Mouse (Mus musculus) neural tube, embryonic 11.5 days (tissue): ENCODE measurements around the gene Tmem120b. TPM values are rescaled to one million over a fixed set of nuclear protein-coding genes. Genes with fewer than 3 reads are reported as not detected.

ENCODE experiments used
- ATAC-seq: fragments of 200-750 bp; cut with Nextera tagmentation; 2 replicates; pipeline ENCODE4 v1.8.0; 2017; ENCODE audit warnings: moderate number of reproducible peaks, mild to moderate bottlenecking, moderate TSS enrichment, moderate library complexity; ENCODE audit not compliant: insufficient read depth, low FRiP score, low TSS enrichment
- DNase-seq: peaks from one replicate; pipeline ENCODE4 v3.0.0-alpha.2; 2015; ENCODE audit warnings: low spot score
- H3K27ac ChIP-seq: fragments of 300-500 bp; sonication (generic); 2 replicates; pipeline ENCODE4 v1.5.1; 2014; ENCODE audit warnings: low read depth, mild to moderate bottlenecking, low read length
- H3K27me3 ChIP-seq: fragments of 300-500 bp; sonication (generic); 2 replicates; pipeline ENCODE4 v1.6.1; 2014; ENCODE audit warnings: mild to moderate bottlenecking, low read length, mixed read lengths; ENCODE audit not compliant: control insufficient read depth, insufficient read depth
- H3K36me3 ChIP-seq: fragments of 300-500 bp; sonication (generic); 2 replicates; pipeline ENCODE4 v1.6.1; 2014; ENCODE audit warnings: mild to moderate bottlenecking, low read length, moderate library complexity, mixed read lengths; ENCODE audit not compliant: control insufficient read depth, insufficient read depth
- H3K4me1 ChIP-seq: fragments of 300-500 bp; sonication (generic); 2 replicates; pipeline ENCODE4 v1.6.1; 2014; ENCODE audit warnings: low read length, mixed read lengths; ENCODE audit not compliant: control insufficient read depth, insufficient read depth
- H3K4me2 ChIP-seq: fragments of 300-500 bp; sonication (generic); 2 replicates; pipeline ENCODE4 v1.6.1; 2014; ENCODE audit warnings: low read depth, mild to moderate bottlenecking, moderate library complexity
- H3K4me3 ChIP-seq: fragments of 300-500 bp; sonication (generic); 2 replicates; pipeline ENCODE4 v1.5.1; 2014; ENCODE audit warnings: low read depth, low read length
- H3K9ac ChIP-seq: fragments of 300-500 bp; sonication (generic); 2 replicates; pipeline ENCODE4 v1.6.1; 2014; ENCODE audit warnings: mild to moderate bottlenecking, low read length
- H3K9me3 ChIP-seq: fragments of 300-500 bp; sonication (generic); 2 replicates; pipeline ENCODE4 v1.6.1; 2016; ENCODE audit warnings: low read length; ENCODE audit not compliant: control insufficient read depth
- WGBS: fragments of 180-500 bp; shearing (Covaris S2); extraction: QIAGEN DNeasy Blood & Tissue Kit; methylation state at CpG from one replicate; pipeline ENCODE4 v1.1.7; 2014; 5-methylcytosine and 5-hydroxymethylcytosine counted together
- polyA plus RNA-seq: library from polyadenylated mRNA; unstranded; fragments of >200 nt; fragmentation: Nextera tagmentation; extraction: Ambion mirVana; gene quantifications from 2 replicates; pipeline ENCODE4 v1.2.1, GENCODE M21; 2014

The Tmem120b gene
- polyA plus RNA-seq, 1 experiment from 2014 or later = 9.9 TPM

- no peak overlapping the region for H3K27ac ChIP-seq
- WGBS = 38% methylated on average over 11 of the region's 11 CpGs
These were observed 45.9 kb downstream of the Tmem120b start for GRCm38 (mm10) chr5:123114109-123114508.

GRCm38 (mm10) chr5:123114924-123115323 lies 46.7 kb downstream of the Tmem120b start:
- H3K9me3 ChIP-seq = no peaks in the 10 kb centered on the region
- no peak overlapping the region for H3K9ac ChIP-seq
- 35% methylated on average over 7 of the region's 7 CpGs for WGBS
- no peak overlapping the region for H3K27ac ChIP-seq
- DNase-seq (peak; percentile 48), ATAC-seq (peak; percentile 20; the same call in 1 of the 2 replicates)
- H3K36me3 ChIP-seq = no peaks in the 10 kb centered on the region
- peaks cover 9% of the 10 kb centered on the region; the same call in 1 of the 2 replicates for H3K4me1 ChIP-seq
- no peak overlapping the region for H3K4me2 ChIP-seq
- H3K27me3 ChIP-seq = no peaks in the 10 kb centered on the region
- H3K4me3 ChIP-seq = no peak overlapping the region

More at GRCm38 (mm10) chr5:123114109-123114508, 45.9 kb downstream of the Tmem120b start:
- no peaks in the 10 kb centered on the region for H3K27me3 ChIP-seq
- peaks cover 11% of the 10 kb centered on the region; the same call in 1 of the 2 replicates for H3K4me1 ChIP-seq
- ATAC-seq = no peak
- H3K4me2 ChIP-seq = no peak overlapping the region
- H3K9ac ChIP-seq = peak overlapping the region; percentile 14; the same call in 1 of the 2 replicates
- no peaks in the 10 kb centered on the region for H3K36me3 ChIP-seq
- H3K9me3 ChIP-seq = no peaks in the 10 kb centered on the region
- DNase-seq = no peak
- no peak overlapping the region for H3K4me3 ChIP-seq

- Histone ChIP-seq H3K4me1 (peaks cover 9% of the 10 kb centered on the region; the same call in 1 of the 2 replicates), H3K4me3 (no peak overlapping the region), H3K9ac (no peak overlapping the region), H3K9me3 (no peaks in the 10 kb centered on the region), H3K27me3 (no peaks in the 10 kb centered on the region), H3K4me2 (no peak overlapping the region), H3K27ac (no peak overlapping the region), H3K36me3 (no peaks in the 10 kb centered on the region)
- WGBS = 84% methylated on average over 8 of the region's 8 CpGs
- DNase-seq = no peak
- ATAC-seq = no peak
These were observed 47.9 kb downstream of the Tmem120b start for GRCm38 (mm10) chr5:123116080-123116479.

DNA sequence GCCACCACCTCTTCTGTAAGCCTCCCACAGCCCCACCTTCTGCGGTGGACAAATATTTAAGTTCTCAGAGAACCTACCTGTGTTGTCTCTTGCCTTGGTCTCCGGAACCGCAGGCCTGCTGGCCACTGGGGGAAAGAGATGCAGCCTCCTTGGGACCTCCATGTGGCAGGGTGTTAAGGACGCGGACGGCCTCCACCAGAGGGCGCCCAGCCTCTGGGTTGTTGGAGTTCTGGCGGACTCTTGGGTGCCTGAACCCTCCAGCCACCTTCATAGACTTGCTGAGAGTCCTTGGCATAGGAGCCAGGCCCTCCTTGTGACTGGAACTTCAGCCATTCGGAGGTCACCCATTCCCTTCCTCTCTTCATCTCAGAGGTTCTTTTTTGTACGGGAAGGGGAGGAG lies 49.0 kb downstream of the Tmem120b start:
- H3K4me1 ChIP-seq = peaks cover 9% of the 10 kb centered on the region; the same call in 1 of the 2 replicates
- no peak overlapping the region for H3K9ac ChIP-seq
- 15% methylated on average over 10 of the region's 10 CpGs for WGBS
- no peak for ATAC-seq
- H3K9me3 ChIP-seq = no peaks in the 10 kb centered on the region
- peak; percentile 80 for DNase-seq
- H3K4me3 ChIP-seq = no peak overlapping the region
- H3K36me3 ChIP-seq = no peaks in the 10 kb centered on the region
- H3K4me2 ChIP-seq = no peak overlapping the region
- no peak overlapping the region for H3K27ac ChIP-seq
- no peaks in the 10 kb centered on the region for H3K27me3 ChIP-seq

DNA sequence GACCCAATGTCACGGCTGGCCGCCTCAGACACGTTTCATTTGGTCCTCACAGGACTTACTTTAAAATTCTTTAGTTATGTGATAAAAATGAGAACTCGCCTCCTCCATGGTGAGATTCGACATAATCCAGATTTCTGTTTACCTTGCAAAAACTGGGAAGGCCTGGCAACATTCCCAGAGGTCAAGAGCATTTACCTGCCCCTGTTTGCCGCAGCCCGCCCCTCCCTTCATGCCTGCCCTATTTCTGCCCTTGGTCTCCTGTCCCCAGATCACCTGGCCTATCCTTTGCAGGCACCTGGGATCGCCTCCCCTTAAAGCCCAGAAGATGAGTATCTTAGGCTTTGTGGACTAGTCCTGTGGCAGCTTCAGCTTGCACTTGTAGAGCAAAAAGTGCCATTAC lies 49.6 kb downstream of the Tmem120b start:
- H3K4me2 ChIP-seq = no peak overlapping the region
- ATAC-seq = no peak
- no peak for DNase-seq
- WGBS = 82% methylated on average over 8 of the region's 8 CpGs
- no peaks in the 10 kb centered on the region for H3K36me3 ChIP-seq
- H3K27me3 ChIP-seq = no peaks in the 10 kb centered on the region
- H3K4me1 ChIP-seq = peaks cover 9% of the 10 kb centered on the region; the same call in 1 of the 2 replicates
- H3K27ac ChIP-seq = no peak overlapping the region
- H3K4me3 ChIP-seq = no peak overlapping the region
- no peak overlapping the region for H3K9ac ChIP-seq
- no peaks in the 10 kb centered on the region for H3K9me3 ChIP-seq

GRCm38 (mm10) chr5:123118826-123119225 lies 50.6 kb downstream of the Tmem120b start:
- H3K9ac ChIP-seq = no peak overlapping the region
- ATAC-seq = no peak
- H3K4me1 ChIP-seq = peaks cover 9% of the 10 kb centered on the region; the same call in 1 of the 2 replicates
- H3K4me3 ChIP-seq = no peak overlapping the region
- H3K27me3 ChIP-seq = no peaks in the 10 kb centered on the region
- H3K9me3 ChIP-seq = 0 out of 2 replicates have a peak, but pooled peaks cover 2% of the 10 kb centered on the region
- no peak for DNase-seq
- no peak overlapping the region for H3K27ac ChIP-seq
- H3K4me2 ChIP-seq = no peak overlapping the region
- 85% methylated on average over 10 of the region's 10 CpGs for WGBS
- no peaks in the 10 kb centered on the region for H3K36me3 ChIP-seq

DNA sequence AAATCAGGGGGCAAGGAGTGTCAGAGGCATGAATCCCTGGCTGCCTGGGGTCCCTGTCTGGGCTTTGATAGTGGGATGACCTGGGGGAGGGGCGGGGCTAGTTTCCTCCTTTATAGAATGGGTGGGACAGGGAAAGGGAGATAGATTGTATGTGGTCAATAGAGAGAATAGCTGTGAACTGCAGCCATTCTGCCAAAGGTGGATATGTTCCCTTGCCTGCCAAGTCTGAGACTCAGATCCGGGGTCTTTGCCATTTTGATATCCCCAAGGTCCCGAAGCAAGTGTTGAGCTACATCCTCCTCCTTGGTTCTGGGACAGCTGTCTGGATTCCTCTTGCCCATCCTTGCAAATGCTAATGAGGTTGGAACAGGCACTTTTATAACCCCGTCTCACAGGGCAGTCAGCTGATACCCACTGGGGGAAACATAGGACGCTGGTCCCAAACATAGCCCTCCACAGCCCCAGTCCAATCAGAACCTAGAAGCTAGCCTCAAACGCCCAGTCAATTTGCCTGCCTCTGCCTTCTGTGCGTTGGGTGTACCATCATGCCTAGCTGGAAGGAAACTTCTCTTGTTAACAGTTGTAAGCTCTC lies 52.5 kb downstream of the Tmem120b start:
- ATAC-seq = no peak
- H3K36me3 ChIP-seq = no peaks in the 10 kb centered on the region
- no peak overlapping the region for H3K4me3 ChIP-seq
- WGBS = 48% methylated on average over 7 of the region's 7 CpGs
- H3K4me2 ChIP-seq = no peak overlapping the region
- no peak overlapping the region for H3K9ac ChIP-seq
- H3K4me1 ChIP-seq = peaks cover 4% of the 10 kb centered on the region; the same call in 1 of the 2 replicates
- DNase-seq = no peak
- no peak overlapping the region for H3K27ac ChIP-seq
- no peaks in the 10 kb centered on the region for H3K27me3 ChIP-seq
- 0 out of 2 replicates have a peak, but pooled peaks cover 2% of the 10 kb centered on the region for H3K9me3 ChIP-seq

DNA sequence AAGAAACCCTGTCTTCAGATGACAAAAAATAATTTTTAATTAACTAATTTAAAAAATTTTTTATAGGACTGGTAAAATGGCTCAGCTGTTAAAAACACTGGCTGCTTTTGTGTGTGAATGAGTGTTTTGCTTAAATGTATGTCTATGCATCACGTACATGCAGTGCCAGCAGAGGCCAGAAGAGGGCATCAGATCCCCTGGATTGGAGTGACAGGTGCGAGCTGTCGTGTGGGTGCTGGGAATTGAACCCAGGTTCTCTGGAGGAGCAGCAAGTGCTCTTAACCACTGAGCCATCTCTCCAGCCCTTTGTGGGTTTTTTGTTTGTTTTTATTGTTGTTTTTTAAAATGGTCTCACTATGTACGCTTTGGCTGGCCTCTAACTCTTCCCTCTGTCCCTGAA lies 54.0 kb downstream of the Tmem120b start:
- WGBS = 90% methylated on average over 4 of the region's 4 CpGs
- no peak overlapping the region for H3K4me3 ChIP-seq
- H3K36me3 ChIP-seq = no peaks in the 10 kb centered on the region
- no peak overlapping the region for H3K4me2 ChIP-seq
- H3K9me3 ChIP-seq = 0 out of 2 replicates have a peak, but pooled peaks cover 2% of the 10 kb centered on the region
- H3K9ac ChIP-seq = no peak overlapping the region
- no peaks in the 10 kb centered on the region for H3K27me3 ChIP-seq
- no peak for DNase-seq
- ATAC-seq = no peak
- H3K4me1 ChIP-seq = peaks cover 4% of the 10 kb centered on the region; the same call in 1 of the 2 replicates
- no peak overlapping the region for H3K27ac ChIP-seq

DNA sequence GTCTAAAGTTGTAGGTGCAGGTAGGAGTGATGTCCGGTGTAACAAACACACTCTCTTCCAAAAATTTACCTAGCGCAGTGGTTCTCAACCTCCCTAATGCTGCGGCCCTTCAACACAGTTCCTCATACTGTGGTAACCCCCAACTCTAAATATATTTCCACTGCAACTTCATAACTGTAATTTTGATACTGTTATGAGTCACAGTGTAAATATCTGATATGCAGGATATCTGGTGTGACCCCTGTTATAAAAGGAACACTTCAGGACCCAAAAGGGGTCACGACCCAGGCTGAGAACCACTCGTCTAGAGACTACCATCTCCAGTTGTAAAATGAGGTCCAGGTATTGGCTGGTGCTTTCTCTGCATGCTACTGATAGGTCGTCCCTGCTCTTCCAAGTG lies 56.9 kb downstream of the Tmem120b start:
- Histone ChIP-seq H3K4me2 (no peak overlapping the region), H3K27me3 (no peaks in the 10 kb centered on the region), H3K9ac (no peak overlapping the region), H3K4me3 (no peak overlapping the region), H3K27ac (no peak overlapping the region), H3K36me3 (no peaks in the 10 kb centered on the region), H3K9me3 (0 out of 2 replicates have a peak, but pooled peaks cover 2% of the 10 kb centered on the region), H3K4me1 (peaks cover 4% of the 10 kb centered on the region; the same call in 1 of the 2 replicates)
- ATAC-seq (no peak), DNase-seq (no peak)
- 82% methylated on average over 6 of the region's 6 CpGs for WGBS
